Mouse (Mus musculus): ENCODE data around the gene Nav2.

- no peak for TF ChIP-seq CTCF (IDR thresholded peaks at IDR 0.05; ENCODE audit: low read depth)
- TF ChIP-seq EP300 (optimal IDR thresholded peaks at IDR 0.05) = no peak
These were observed 359.3 kb downstream of the Nav2 start for GRCm38 (mm10) chr7:49267621-49268325.
